Mouse (Mus musculus) stomach, embryonic 16.5 days (tissue): ENCODE results near the gene Ptpra. TPM values are rescaled to one million over a fixed set of nuclear protein-coding genes. Genes with fewer than 3 reads are reported as not detected.

Source experiments
- ATAC-seq: fragments of 200-750 bp; cut with Nextera tagmentation; 2 replicates; pipeline ENCODE4 v1.8.0; 2017; ENCODE audit warnings: moderate number of reproducible peaks, moderate TSS enrichment; ENCODE audit not compliant: insufficient read depth, low FRiP score
- H3K27ac ChIP-seq: fragments of 300-500 bp; sonication (generic); 2 replicates; pipeline ENCODE4 v1.5.1; 2014; ENCODE audit warnings: low read length
- H3K27me3 ChIP-seq: fragments of 300-500 bp; sonication (generic); 2 replicates; pipeline ENCODE4 v1.6.1; 2014; ENCODE audit warnings: low read length, control low read depth, mixed read lengths; ENCODE audit not compliant: control insufficient read depth, insufficient read depth
- H3K36me3 ChIP-seq: fragments of 300-500 bp; sonication (generic); 2 replicates; pipeline ENCODE4 v1.6.1; 2014; ENCODE audit warnings: low read length; ENCODE audit not compliant: control insufficient read depth, insufficient read depth
- H3K4me1 ChIP-seq: fragments of 300-500 bp; sonication (generic); 2 replicates; pipeline ENCODE4 v1.6.1; 2014; ENCODE audit warnings: low read length, control low read depth, mixed read lengths; ENCODE audit not compliant: control insufficient read depth, insufficient read depth
- H3K4me2 ChIP-seq: fragments of 300-500 bp; sonication (generic); 2 replicates; pipeline ENCODE4 v1.6.1; 2014; ENCODE audit warnings: low read depth, low read length, mixed read lengths
- H3K4me3 ChIP-seq: fragments of 300-500 bp; sonication (generic); replicated peaks from 2 replicates; pipeline ENCODE4 v1.5.1; 2014; ENCODE audit warnings: mild to moderate bottlenecking, low read length
- H3K9ac ChIP-seq: fragments of 300-500 bp; sonication (generic); 2 replicates; pipeline ENCODE4 v1.6.1; 2014; ENCODE audit warnings: low read length
- H3K9me3 ChIP-seq: fragments of 300-500 bp; sonication (generic); replicated peaks from 2 replicates; pipeline ENCODE4 v1.6.1; 2016; ENCODE audit warnings: low read length, control low read depth; ENCODE audit not compliant: control insufficient read depth
- whole genome bisulfite sequencing: fragments of 180-500 bp; shearing (Covaris S2); extraction: QIAGEN DNeasy Blood & Tissue Kit; methylation state at CpG from one replicate; pipeline ENCODE4 v1.1.7; 2014; 5-methylcytosine and 5-hydroxymethylcytosine counted together
- polyA plus RNA-seq: library from polyadenylated mRNA; unstranded; fragments of >200 nt; fragmentation: Nextera tagmentation; extraction: Ambion mirVana; gene quantifications from 2 replicates; pipeline ENCODE4 v1.2.1, GENCODE M21; 2015

Gene Ptpra
- polyA plus RNA-seq, 1 experiment from 2014 or later: 70.8 TPM

DNA sequence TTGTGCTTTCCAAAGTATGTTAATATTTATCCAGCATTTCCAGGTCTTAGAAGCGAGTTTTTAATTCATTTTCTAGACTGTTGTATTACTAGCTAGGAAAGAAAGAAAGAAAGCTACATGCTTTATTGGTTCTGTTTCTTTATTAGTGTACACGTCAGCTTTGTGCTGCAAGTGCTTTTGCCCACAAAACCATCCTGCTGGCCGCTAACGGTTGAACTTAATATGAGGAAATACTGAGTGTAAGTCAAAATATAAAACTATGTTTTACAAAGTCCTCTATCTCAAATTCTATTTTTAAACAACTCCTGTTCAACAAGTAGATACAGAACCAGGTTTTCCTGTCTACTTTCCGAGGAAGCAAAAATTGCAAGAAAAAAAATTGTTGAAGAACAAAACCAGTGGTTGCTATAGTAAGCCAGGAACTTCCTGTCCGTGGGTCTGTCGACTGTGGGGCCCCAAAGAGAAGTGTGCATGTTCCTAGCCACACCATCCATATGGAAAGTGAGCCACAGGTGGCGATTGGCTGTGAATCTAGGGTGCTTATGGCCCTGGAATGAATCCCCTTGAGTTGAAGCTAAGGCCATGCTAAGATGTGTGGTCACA, 22.9 kb downstream of the Ptpra start:
- WGBS: 59% methylated on average over 8 of the region's 8 CpGs

DNA sequence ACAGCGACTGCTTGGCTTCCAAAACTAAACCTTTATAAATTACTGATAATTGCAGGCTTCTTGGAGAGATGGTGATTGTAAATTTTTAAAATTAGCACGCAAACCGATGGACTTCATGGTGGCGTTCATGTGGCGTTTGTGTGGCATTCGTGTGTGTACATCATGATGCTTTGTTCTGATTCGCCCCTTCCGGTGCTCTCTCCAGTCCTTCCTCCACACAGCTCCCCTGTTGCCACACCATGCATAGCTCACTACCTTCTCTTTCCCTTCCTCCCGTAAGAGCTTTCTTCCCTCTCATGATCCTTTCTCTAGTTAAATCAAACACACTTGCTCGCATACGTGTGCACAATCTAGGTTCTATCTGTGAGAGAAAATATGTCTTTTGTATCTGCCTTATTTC, 25.7 kb downstream of the Ptpra start:
- Histone ChIP-seq H3K4me1 (0 out of 2 replicates have a peak, but pooled peaks cover 2% of the 10 kb centered on the region), H3K9me3 (0 out of 2 replicates have a peak, but pooled peaks cover 10% of the 10 kb centered on the region), H3K4me2 (no peak overlapping the region), H3K27ac (no peak overlapping the region), H3K36me3 (no peaks in the 10 kb centered on the region), H3K4me3 (no peak overlapping the region), H3K27me3 (no peaks in the 10 kb centered on the region), H3K9ac (no peak overlapping the region)
- ATAC-seq: no peak
- whole genome bisulfite sequencing: 94% methylated on average over 11 of the region's 11 CpGs

More for the DNA sequence above, 22.9 kb downstream of the Ptpra start:
- Histone ChIP-seq H3K27me3 (no peaks in the 10 kb centered on the region), H3K27ac (no peak overlapping the region; the same call in 1 of the 2 replicates), H3K9ac (no peak overlapping the region), H3K36me3 (no peaks in the 10 kb centered on the region), H3K4me1 (0 out of 2 replicates have a peak, but pooled peaks cover 2% of the 10 kb centered on the region), H3K4me3 (no peak overlapping the region), H3K9me3 (0 out of 2 replicates have a peak, but pooled peaks cover under 1% of the 10 kb centered on the region), H3K4me2 (no peak overlapping the region)
- ATAC-seq: no peak

DNA sequence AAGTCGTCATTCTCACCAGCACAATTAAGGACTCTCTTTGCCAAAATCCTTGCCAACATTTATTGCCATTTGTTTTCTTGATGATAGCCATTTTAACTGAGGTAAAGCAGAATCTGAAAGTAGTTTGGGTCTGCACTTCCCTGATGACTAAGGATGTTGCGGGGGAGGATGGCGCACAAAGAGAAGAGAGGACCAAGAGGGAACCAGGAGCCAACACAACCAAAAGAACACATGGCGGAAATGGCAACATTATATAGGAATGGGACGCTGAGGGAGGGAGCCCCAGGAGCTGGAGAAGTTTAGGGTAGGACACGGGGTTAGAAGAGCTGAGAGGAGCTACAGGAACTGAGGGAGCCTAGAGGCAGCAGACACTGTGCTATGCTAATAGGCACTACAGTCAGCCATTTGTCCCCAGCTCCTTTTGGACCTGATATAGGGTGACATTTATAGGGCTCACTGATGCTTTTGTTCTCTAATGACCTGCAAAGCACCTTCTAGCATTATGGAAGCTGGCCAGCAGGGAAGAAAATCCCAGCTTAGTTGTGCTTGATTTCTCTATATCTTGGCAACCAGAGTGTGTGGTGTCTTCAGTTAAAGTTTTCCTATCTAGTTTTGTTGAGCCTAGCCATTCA, 26.7 kb downstream of the Ptpra start:
- no peak for ATAC-seq
- no peaks in the 10 kb centered on the region for H3K36me3 ChIP-seq
- H3K4me2 ChIP-seq: no peak overlapping the region
- no peak overlapping the region for H3K9ac ChIP-seq
- no peaks in the 10 kb centered on the region for H3K27me3 ChIP-seq
- 75% methylated on average over 6 of the region's 6 CpGs for WGBS
- H3K4me1 ChIP-seq: 0 out of 2 replicates have a peak, but pooled peaks cover 2% of the 10 kb centered on the region
- no peak overlapping the region for H3K4me3 ChIP-seq
- 0 out of 2 replicates have a peak, but pooled peaks cover 10% of the 10 kb centered on the region for H3K9me3 ChIP-seq
- no peak overlapping the region for H3K27ac ChIP-seq

DNA sequence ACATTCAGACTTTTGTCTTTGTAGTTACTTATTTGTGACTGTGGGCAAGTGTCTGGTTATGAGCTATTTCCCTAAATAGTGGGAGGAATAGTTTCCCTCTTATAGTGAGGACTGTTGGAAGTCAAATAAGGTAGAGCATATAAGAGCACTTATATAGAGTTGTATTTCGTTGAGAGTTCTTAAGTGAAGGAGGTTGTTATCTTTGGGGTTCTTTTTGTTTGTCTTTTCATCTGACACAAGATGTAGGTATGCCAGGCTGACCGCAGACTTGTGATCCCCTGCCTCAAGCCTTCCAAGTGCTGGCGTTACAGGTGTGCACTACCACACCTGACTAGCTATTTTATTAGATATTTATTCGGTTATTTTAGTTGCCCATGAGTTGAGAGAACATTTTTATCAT, 32.1 kb downstream of the Ptpra start:
- Histone ChIP-seq H3K4me1 (no peaks in the 10 kb centered on the region), H3K27ac (no peak overlapping the region), H3K4me2 (no peak overlapping the region), H3K36me3 (no peaks in the 10 kb centered on the region), H3K4me3 (no peak overlapping the region), H3K9ac (no peak overlapping the region), H3K9me3 (0 out of 2 replicates have a peak, but pooled peaks cover 10% of the 10 kb centered on the region), H3K27me3 (no peaks in the 10 kb centered on the region)
- no peak for ATAC-seq
- 76% methylated on average over 4 of the region's 4 CpGs for WGBS

DNA sequence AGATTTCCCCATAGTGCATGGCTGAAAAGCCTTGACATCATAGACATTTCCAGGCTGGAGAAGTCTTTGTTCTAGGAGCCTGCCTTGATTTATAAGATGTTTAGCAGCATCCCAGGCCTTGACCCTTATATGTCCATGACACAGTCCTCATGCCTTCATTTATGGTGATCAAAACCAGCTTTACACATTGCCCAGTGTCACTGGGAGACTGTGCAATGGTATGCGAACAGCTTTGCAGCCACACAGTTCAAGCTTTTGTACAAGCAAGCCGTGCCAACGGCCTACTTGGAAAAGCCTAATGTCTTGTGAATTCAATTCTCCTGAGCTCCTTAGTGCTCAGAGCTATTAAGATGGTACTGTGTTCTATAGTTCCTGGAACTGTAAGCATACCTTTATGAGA, 32.6 kb downstream of the Ptpra start:
- ATAC-seq: no peak
- Histone ChIP-seq H3K4me2 (no peak overlapping the region), H3K4me1 (no peaks in the 10 kb centered on the region), H3K4me3 (no peak overlapping the region), H3K9me3 (0 out of 2 replicates have a peak, but pooled peaks cover 10% of the 10 kb centered on the region), H3K27ac (no peak overlapping the region), H3K9ac (no peak overlapping the region), H3K27me3 (no peaks in the 10 kb centered on the region), H3K36me3 (no peaks in the 10 kb centered on the region)
- 83% methylated on average over 3 of the region's 3 CpGs for WGBS

DNA sequence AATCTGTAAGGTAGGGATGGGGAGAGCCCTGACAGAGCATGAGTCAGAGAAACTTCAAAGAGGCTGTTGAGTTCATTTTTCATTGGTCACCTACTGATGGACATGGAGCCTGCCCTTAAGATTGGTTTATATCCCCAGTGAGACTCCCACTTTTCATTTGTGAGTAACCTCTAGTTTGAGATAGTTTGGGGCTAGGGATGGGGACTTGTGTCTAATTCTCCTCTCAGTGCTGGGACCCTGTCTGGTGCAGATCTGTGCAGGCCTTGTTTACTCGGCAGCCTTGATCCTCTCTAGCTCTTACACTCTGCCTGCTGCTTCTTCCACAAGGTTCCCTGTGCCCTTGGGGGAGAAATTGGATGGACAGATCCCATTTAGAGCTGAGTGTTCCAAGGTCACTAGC, 34.1 kb downstream of the Ptpra start:
- 88% methylated on average over 1 of the region's 1 CpGs for WGBS
- no peaks in the 10 kb centered on the region for H3K27me3 ChIP-seq
- no peak for ATAC-seq

DNA sequence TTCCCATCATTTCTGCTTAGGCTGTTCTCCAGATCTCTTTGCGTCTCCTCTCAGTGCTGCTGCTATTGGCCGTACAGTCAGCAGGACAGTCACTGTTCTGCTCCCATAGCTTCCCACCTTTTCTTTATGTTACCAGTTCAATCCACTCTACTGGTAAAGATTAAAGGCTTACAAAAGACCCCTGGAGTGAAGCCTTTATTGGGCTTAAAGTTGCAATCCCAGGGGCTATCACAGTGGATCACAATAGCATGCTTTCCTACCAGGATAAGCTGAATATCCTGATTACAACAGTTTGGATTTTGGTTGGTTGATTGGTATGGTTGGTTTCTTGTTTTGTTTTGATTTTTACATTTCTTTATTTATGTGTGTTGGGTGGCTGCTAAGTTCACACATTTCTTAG, 37.9 kb downstream of the Ptpra start:
- ATAC-seq: no peak
- no peaks in the 10 kb centered on the region for H3K27me3 ChIP-seq

More for the DNA sequence above, 34.1 kb downstream of the Ptpra start:
- no peak overlapping the region for H3K27ac ChIP-seq
- H3K36me3 ChIP-seq: no peaks in the 10 kb centered on the region
- no peak overlapping the region for H3K4me3 ChIP-seq
- H3K4me1 ChIP-seq: no peaks in the 10 kb centered on the region
- H3K9me3 ChIP-seq: 0 out of 2 replicates have a peak, but pooled peaks cover 3% of the 10 kb centered on the region
- no peak overlapping the region for H3K9ac ChIP-seq
- H3K4me2 ChIP-seq: no peak overlapping the region

DNA sequence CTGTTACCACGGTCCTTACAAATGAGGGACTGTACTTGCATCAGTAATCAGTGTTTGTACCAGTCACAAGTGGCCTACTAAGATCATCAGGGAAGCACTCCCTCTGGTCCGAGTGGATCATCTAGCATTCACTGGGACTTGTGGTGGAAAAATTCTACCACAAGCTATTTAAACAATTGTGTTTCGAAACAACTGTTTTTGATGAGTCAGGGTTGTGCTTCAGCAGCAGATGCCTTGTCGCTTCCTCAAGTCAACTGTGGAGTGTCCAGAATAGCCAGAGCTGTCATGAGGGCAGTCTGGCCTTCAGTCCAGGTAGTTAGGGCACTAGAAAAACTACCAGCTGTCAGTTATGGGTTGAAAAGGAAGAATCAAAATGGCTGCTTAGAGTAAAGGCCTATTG, 38.5 kb downstream of the Ptpra start:
- Histone ChIP-seq H3K36me3 (no peaks in the 10 kb centered on the region; the same call in 1 of the 2 replicates), H3K4me2 (no peak overlapping the region), H3K9ac (no peak overlapping the region), H3K9me3 (no peaks in the 10 kb centered on the region), H3K4me1 (0 out of 2 replicates have a peak, but pooled peaks cover 2% of the 10 kb centered on the region), H3K4me3 (no peak overlapping the region), H3K27me3 (no peaks in the 10 kb centered on the region), H3K27ac (no peak overlapping the region; the same call in 1 of the 2 replicates)
- ATAC-seq: no peak
- 93% methylated on average over 4 of the region's 4 CpGs for WGBS

More for the DNA sequence above, 37.9 kb downstream of the Ptpra start:
- 0 out of 2 replicates have a peak, but pooled peaks cover 2% of the 10 kb centered on the region for H3K4me1 ChIP-seq
- H3K4me2 ChIP-seq: no peak overlapping the region
- 93% methylated on average over 2 of the region's 2 CpGs for WGBS
- H3K4me3 ChIP-seq: no peak overlapping the region
- H3K9me3 ChIP-seq: no peaks in the 10 kb centered on the region
- H3K36me3 ChIP-seq: no peaks in the 10 kb centered on the region; the same call in 1 of the 2 replicates
- H3K27ac ChIP-seq: no peak overlapping the region
- H3K9ac ChIP-seq: no peak overlapping the region

DNA sequence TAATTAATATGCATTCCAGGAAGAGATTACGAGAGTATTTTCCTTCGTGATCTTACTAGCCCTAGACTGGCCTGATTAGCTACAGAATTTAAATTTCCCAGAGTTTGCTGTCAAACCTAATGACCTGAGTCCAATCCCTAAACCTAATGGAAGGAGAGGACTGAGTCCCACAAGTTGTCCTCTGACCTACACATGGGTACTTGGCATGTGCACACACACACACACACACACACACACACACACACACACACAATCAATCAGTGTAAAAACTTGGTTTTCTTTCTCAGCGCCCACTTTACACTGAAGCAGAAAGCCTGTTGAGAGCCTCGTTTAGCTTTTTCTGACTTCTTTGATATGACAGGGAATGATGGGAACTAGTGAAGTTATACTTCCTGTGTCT, 41.1 kb downstream of the Ptpra start:
- Histone ChIP-seq H3K36me3 (no peaks in the 10 kb centered on the region; the same call in 1 of the 2 replicates), H3K9ac (no peak overlapping the region), H3K27ac (peak overlapping the region; percentile 10; the same call in 1 of the 2 replicates), H3K27me3 (no peaks in the 10 kb centered on the region), H3K4me1 (0 out of 2 replicates have a peak, but pooled peaks cover 2% of the 10 kb centered on the region), H3K9me3 (no peaks in the 10 kb centered on the region), H3K4me3 (no peak overlapping the region), H3K4me2 (no peak overlapping the region)
- 63% methylated on average over 4 of the region's 4 CpGs for WGBS
- no peak for ATAC-seq
